Mouse (Mus musculus) forebrain, embryonic 12.5 days (tissue): ENCODE data around the gene Camkmt. TPM values are rescaled to one million over a fixed set of nuclear protein-coding genes. Genes with fewer than 3 reads are reported as not detected.

Experiments used
- ATAC-seq: fragments of 200-750 bp; cut with Nextera tagmentation; 2 replicates; pipeline ENCODE4 v1.8.0; 2017; ENCODE audit warnings: moderate TSS enrichment; ENCODE audit not compliant: low FRiP score
- H3K27ac ChIP-seq: fragments of 300-500 bp; sonication (generic); 2 replicates; pipeline ENCODE4 v1.5.1; 2016; ENCODE audit warnings: mild to moderate bottlenecking
- H3K27me3 ChIP-seq: fragments of 300-500 bp; sonication (generic); 2 replicates; pipeline ENCODE4 v1.6.1; 2016; ENCODE audit warnings: mild to moderate bottlenecking
- H3K36me3 ChIP-seq: fragments of 300-500 bp; sonication (generic); replicated peaks from 2 replicates; pipeline ENCODE4 v1.6.1; 2016; ENCODE audit warnings: mild to moderate bottlenecking
- H3K4me1 ChIP-seq: fragments of 300-500 bp; sonication (generic); 2 replicates; pipeline ENCODE4 v1.6.1; 2016
- H3K4me2 ChIP-seq: fragments of 300-500 bp; sonication (generic); 2 replicates; pipeline ENCODE4 v1.6.1; 2016; ENCODE audit warnings: mild to moderate bottlenecking, moderate library complexity
- H3K4me3 ChIP-seq: fragments of 300-500 bp; sonication (generic); replicated peaks from 2 replicates; pipeline ENCODE4 v1.5.1; 2016; ENCODE audit warnings: mild to moderate bottlenecking
- H3K9ac ChIP-seq: fragments of 300-500 bp; sonication (generic); 2 replicates; pipeline ENCODE4 v1.6.1; 2016; ENCODE audit warnings: mild to moderate bottlenecking
- H3K9me3 ChIP-seq: fragments of 300-500 bp; sonication (generic); 2 replicates; pipeline ENCODE4 v1.6.1; 2016
- WGBS: fragments of 180-500 bp; shearing (Covaris S2); methylation state at CpG from one replicate; pipeline ENCODE4 v1.1.7; 2016; 5-methylcytosine and 5-hydroxymethylcytosine counted together
- polyA plus RNA-seq: library from polyadenylated mRNA; unstranded; fragments of >200 nt; fragmentation: Nextera tagmentation; extraction: Ambion mirVana; gene quantifications from 2 replicates; pipeline ENCODE4 v1.2.1, GENCODE M21; 2016

The Camkmt gene
- 13.7 and 16.0 TPM in 2 replicates for polyA plus RNA-seq

DNA sequence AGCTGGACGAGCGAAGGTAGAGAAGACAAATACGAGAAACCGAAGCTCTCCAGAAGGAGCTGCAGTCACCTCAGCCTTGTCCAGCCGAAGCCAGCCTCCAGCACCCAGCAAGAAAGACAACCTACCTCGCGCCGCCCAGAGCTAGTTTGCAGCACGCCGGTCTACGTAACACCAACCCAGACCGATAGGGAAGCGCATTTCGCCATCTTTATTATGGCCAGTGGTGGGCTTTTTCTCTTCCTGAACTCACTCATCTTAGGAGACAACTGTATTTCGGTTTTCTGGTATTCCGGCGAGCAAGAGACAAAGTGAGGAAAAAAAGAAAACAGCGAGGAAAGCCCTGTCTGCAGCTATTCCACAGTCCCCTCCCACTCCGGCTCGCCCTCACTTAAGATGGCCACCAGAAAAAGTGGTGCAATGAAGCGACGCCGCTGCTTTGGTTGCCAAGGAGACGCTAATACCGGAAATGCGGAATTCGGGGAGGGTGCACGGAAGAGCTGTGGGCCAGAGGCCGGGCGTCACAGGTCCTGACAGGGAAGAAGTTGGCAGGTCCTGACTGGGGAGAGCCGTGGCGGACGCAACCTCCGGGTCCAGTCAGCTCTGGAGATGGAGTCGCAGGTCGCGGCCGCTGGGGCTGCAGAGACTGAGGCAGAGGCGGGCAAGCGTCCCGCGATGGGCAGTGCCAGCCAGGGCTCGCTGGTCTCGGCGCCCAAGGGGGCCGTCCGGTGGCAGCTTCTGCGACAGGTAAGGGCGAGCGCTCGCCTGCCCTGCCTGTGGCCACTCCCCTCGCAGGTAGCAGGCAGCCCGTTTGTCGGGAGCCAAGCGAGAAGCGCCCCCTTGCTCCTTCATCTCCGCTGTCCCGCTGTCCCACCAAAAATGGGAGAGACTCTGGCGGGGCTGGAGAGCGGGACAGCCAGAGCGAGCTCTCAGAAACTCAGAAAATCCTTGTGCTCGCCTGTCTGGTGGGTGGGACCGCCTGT is at the start of gene Camkmt, which contains the start of gene Prepl:
TSS of gene Camkmt (plus strand) at position 433 of the 980 bp plus-strand sequence.
TSS of gene Prepl (minus strand) at position 122 of the 980 bp plus-strand sequence.
- H3K9me3 ChIP-seq: no peaks in the 10 kb centered on the region
- H3K4me2 ChIP-seq: peak within 1 kb of the TSS; percentile 80
- ATAC-seq: peak; percentile 99
- H3K27ac ChIP-seq: peak within 1 kb of the TSS; percentile 81
- H3K4me1 ChIP-seq: peaks cover 27% of the 10 kb centered on the region
- peak within 1 kb of the TSS; percentile 91 for H3K4me3 ChIP-seq
- H3K27me3 ChIP-seq: no peaks in the 10 kb centered on the region
- peak within 1 kb of the TSS; percentile 77 for H3K9ac ChIP-seq
- under 1% methylated on average over 63 of the region's 63 CpGs for WGBS
- no peaks in the 10 kb centered on the region for H3K36me3 ChIP-seq

DNA sequence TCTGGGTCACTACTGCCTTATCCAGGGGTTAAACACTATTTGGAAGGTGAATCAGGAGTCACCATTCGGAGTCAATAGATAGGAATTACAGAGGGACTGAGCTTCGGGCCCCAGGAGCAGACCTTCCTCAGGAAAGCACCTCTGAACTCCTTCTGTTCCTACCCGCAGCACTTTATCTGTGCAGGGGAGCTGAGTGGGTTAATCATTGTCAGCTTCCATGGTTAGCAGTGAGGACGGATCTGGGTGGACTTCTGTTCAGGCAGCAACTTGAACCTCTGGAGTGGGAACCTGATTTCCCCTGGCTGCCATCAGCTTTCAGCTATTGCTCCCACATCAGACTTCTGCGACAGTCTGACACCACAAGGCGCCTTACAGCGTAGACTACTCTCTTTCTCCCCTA is 49.4 kb upstream of the Camkmt start:
- no peak for ATAC-seq
- no peaks in the 10 kb centered on the region for H3K4me1 ChIP-seq
- 89% methylated on average over 7 of the region's 7 CpGs for WGBS
- no peak overlapping the region for H3K27ac ChIP-seq
- H3K36me3 ChIP-seq: no peaks in the 10 kb centered on the region
- no peak overlapping the region for H3K4me3 ChIP-seq
- H3K27me3 ChIP-seq: no peaks in the 10 kb centered on the region
- no peak overlapping the region for H3K4me2 ChIP-seq
- no peaks in the 10 kb centered on the region for H3K9me3 ChIP-seq
- no peak overlapping the region for H3K9ac ChIP-seq

DNA sequence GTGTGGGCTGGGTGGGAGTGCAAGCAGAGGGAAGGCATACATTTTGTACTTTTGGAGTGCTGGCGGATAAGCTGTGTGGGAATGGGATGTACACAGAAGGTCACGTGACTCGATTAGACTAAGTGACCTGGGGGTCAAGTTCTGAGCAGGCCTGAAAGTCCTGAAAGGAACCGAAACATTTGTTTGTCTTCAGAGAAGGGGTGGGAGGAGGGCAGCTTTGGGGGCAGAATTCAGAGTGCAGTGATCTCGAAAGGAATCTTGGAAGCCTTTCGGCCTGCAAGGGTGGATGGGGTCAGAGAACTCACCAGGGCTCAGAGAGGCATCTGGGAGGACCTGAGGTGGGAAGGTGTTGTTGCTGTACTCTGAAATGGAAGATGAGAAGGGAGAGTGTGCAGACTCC is 47.9 kb upstream of the Camkmt start:
- 75% methylated on average over 6 of the region's 6 CpGs for WGBS
- no peak for ATAC-seq
- H3K9me3 ChIP-seq: no peaks in the 10 kb centered on the region
- no peaks in the 10 kb centered on the region for H3K4me1 ChIP-seq
- H3K9ac ChIP-seq: no peak overlapping the region
- H3K4me2 ChIP-seq: no peak overlapping the region
- H3K27me3 ChIP-seq: no peaks in the 10 kb centered on the region
- H3K4me3 ChIP-seq: no peak overlapping the region
- no peak overlapping the region for H3K27ac ChIP-seq
- H3K36me3 ChIP-seq: no peaks in the 10 kb centered on the region

DNA sequence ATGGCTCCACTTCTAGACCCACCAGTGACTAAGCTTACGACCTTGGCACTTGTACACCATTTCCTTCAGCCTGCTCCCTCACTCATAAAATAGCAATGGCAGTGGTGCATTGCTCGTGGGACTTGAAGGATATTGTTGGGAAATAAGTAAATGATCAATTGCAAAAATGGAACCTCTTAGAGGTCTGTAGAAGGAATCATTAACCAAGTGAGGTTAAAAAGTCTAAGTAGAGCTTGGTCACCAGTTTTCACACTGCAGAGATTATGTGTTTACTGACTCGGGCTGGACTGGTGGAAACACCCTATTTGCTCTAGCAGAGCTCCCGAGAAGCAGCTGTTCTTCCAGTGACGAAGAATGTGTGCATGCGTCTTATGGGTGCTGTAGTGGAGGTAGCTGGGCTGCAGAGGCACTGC is 46.9 kb upstream of the Camkmt start:
- H3K27me3 ChIP-seq: no peaks in the 10 kb centered on the region
- no peaks in the 10 kb centered on the region for H3K36me3 ChIP-seq
- H3K4me2 ChIP-seq: no peak overlapping the region
- no peak overlapping the region for H3K27ac ChIP-seq
- H3K4me1 ChIP-seq: no peaks in the 10 kb centered on the region
- ATAC-seq: no peak
- H3K4me3 ChIP-seq: no peak overlapping the region
- no peak overlapping the region for H3K9ac ChIP-seq
- H3K9me3 ChIP-seq: no peaks in the 10 kb centered on the region
- WGBS: 90% methylated on average over 6 of the region's 6 CpGs

DNA sequence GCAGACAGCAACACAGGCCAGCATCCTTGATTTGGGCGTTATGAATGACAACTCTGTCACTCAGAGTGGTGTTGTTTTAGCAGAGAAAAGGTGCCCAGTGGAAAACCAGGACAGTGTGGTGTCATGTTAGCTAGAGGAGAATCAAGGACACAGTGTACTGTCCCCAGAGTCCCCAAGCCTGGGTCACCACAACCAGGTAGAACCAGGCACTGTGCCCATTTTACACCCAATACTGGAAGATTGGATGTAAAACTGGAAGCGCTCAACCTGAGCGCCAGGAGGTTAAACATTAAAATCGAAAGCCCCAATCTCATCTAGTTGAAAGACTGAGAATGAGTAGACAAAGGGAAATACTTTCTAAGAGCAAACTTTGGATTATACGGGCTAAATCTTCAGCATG is 45.9 kb upstream of the Camkmt start:
- no peak for ATAC-seq
- no peak overlapping the region for H3K4me2 ChIP-seq
- no peaks in the 10 kb centered on the region for H3K9me3 ChIP-seq
- no peak overlapping the region for H3K27ac ChIP-seq
- WGBS: 95% methylated on average over 5 of the region's 5 CpGs
- no peak overlapping the region for H3K4me3 ChIP-seq
- H3K4me1 ChIP-seq: no peaks in the 10 kb centered on the region
- H3K9ac ChIP-seq: no peak overlapping the region
- no peaks in the 10 kb centered on the region for H3K27me3 ChIP-seq
- no peaks in the 10 kb centered on the region for H3K36me3 ChIP-seq

DNA sequence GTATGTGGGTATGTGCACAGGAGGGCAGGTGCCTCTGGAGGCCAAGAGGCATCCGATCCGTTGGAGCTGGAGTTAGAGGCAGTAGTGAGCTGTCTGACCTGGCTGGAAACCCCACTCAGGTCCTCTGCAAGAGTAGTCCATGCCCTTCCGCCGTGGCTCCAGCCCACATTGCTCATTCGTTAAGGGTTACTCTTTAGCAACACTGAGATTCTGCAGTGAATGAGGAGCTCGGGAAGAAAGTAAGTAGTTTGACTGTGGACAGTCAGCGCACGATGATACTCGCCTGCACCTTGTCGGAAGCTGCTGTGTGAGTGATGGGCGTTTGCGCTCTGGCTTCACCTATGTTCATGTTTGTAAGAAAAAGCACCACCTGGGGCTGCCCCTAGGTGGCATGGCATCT is 45.2 kb upstream of the Camkmt start:
- Histone ChIP-seq H3K36me3 (no peaks in the 10 kb centered on the region), H3K4me1 (no peaks in the 10 kb centered on the region), H3K27me3 (no peaks in the 10 kb centered on the region), H3K9ac (no peak overlapping the region), H3K4me3 (no peak overlapping the region), H3K27ac (no peak overlapping the region), H3K9me3 (no peaks in the 10 kb centered on the region), H3K4me2 (no peak overlapping the region)
- ATAC-seq: no peak
- 84% methylated on average over 12 of the region's 12 CpGs for WGBS

DNA sequence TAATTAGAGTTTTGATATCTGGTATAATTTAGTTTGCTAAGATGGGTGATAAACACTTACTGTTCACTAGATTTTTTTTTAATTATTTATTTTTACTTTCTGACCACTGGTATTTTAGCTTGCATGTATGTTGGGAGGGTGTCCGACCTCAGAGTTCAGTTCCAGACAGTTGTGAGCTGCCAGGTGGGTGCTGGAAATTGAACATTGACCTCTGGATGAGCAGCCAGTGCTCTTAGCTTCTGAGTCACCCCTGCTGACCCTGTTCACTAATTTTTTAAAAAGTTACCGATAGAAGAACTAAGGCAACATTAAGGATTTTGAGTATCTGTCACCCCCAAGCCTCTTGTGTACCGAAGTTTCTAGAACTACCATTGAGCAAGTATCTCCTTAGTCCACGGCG is 42.0 kb upstream of the Camkmt start:
- 91% methylated on average over 5 of the region's 5 CpGs for WGBS
- H3K4me1 ChIP-seq: no peaks in the 10 kb centered on the region

DNA sequence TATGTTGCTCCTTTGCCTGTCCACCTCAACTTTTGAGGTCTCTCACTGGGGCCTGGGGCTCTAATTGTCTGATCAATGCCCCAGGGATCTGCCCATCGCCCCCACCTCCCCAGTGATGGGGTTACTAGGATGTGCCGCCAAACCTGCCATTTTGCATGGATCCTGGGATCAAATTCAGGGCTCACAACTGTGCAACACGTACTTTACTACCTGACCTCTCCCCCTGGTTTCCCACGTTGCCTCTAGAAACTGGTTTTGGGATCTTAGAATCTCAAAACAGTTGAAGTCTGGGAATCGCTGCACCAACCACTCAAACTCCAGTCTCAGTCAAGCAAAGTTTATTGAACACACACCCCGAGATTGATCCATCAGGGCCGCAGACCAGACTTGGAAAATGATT is 32.1 kb upstream of the Camkmt start:
- H3K4me3 ChIP-seq: no peak overlapping the region
- H3K36me3 ChIP-seq: peaks cover 10% of the 10 kb centered on the region
- no peak overlapping the region for H3K9ac ChIP-seq
- ATAC-seq: no peak
- 88% methylated on average over 7 of the region's 7 CpGs for WGBS
- no peaks in the 10 kb centered on the region for H3K9me3 ChIP-seq
- H3K4me1 ChIP-seq: no peaks in the 10 kb centered on the region
- no peak overlapping the region for H3K4me2 ChIP-seq
- H3K27me3 ChIP-seq: no peaks in the 10 kb centered on the region
- H3K27ac ChIP-seq: no peak overlapping the region

More for the DNA sequence above, 42.0 kb upstream of the Camkmt start:
- Histone ChIP-seq H3K4me3 (no peak overlapping the region), H3K27me3 (no peaks in the 10 kb centered on the region), H3K27ac (no peak overlapping the region), H3K4me2 (no peak overlapping the region), H3K9me3 (no peaks in the 10 kb centered on the region), H3K36me3 (no peaks in the 10 kb centered on the region), H3K9ac (no peak overlapping the region)
- ATAC-seq: no peak

DNA sequence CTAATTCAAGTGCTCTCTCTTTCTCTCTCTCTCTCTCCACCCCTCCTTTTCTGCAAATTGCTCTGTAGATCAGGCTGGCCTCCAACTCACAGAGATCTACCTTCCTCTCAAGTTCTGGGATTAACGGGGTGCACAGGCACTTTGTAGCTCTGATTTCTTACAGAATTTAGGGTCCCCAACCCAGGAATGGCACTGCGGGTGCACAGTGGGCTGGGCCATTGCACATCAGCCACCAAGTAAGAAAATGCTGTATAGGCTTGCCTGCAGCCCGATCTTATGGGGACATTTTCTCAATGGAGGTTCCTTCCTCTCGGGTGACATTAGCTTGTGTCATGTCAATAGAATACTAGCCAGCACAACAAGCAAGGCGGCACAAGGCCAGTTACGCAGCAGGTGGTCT is 31.2 kb upstream of the Camkmt start:
- ATAC-seq: no peak
- Histone ChIP-seq H3K4me1 (no peaks in the 10 kb centered on the region), H3K4me3 (no peak overlapping the region), H3K36me3 (peaks cover 17% of the 10 kb centered on the region), H3K9ac (no peak overlapping the region), H3K27me3 (no peaks in the 10 kb centered on the region), H3K27ac (no peak overlapping the region), H3K9me3 (no peaks in the 10 kb centered on the region), H3K4me2 (no peak overlapping the region)
- WGBS: 89% methylated on average over 6 of the region's 6 CpGs

DNA sequence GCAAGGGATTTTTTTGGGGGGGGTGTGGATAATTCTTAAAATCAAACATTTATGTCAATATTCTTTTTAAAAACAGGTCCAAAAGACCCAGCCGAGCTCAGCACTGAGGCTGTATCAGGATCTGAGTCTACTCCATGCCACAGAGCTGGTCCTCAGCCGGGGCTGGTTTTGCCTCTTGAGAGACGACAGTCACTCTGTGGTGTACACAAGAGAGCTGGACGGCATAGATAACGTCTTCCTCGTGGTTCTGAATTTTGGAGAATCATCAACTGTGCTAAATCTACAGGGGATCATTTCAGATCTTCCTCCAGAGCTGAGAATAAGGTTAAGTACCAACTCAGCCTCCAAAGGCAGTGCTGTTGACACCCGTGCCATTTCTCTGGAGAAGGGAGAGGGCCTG is 26.8 kb upstream of the Camkmt start:
- Histone ChIP-seq H3K36me3 (peaks cover 55% of the 10 kb centered on the region), H3K27ac (no peak overlapping the region), H3K27me3 (no peaks in the 10 kb centered on the region), H3K4me1 (no peaks in the 10 kb centered on the region), H3K9me3 (no peaks in the 10 kb centered on the region), H3K9ac (no peak overlapping the region), H3K4me3 (no peak overlapping the region), H3K4me2 (no peak overlapping the region)
- no peak for ATAC-seq
- WGBS: 89% methylated on average over 7 of the region's 7 CpGs

DNA sequence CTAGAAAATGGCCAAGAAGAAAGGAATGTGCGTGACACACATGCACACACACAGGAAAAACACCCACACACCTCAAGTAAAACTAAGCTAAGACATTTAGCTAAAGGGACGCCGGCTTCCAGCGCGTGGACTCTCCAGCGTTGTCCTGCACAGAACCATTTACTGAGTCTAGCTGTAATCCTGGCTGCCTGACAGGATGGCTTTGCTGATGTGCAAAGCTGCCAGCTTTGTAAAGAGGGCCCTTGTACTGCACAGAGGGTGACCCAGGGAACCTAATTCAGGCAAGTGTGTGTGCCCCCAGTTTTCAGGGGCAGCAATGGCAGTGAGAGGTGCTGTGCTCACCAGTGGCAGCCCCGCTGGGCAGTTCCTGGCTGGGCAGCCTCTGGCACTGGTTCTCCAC is 23.0 kb upstream of the Camkmt start:
- no peaks in the 10 kb centered on the region for H3K27me3 ChIP-seq
- no peak overlapping the region for H3K27ac ChIP-seq
- H3K4me3 ChIP-seq: no peak overlapping the region
- H3K9me3 ChIP-seq: no peaks in the 10 kb centered on the region
- ATAC-seq: no peak
- peaks cover 6% of the 10 kb centered on the region for H3K4me1 ChIP-seq
- H3K36me3 ChIP-seq: peaks cover 83% of the 10 kb centered on the region
- WGBS: 96% methylated on average over 7 of the region's 7 CpGs
- H3K4me2 ChIP-seq: no peak overlapping the region
- H3K9ac ChIP-seq: no peak overlapping the region

DNA sequence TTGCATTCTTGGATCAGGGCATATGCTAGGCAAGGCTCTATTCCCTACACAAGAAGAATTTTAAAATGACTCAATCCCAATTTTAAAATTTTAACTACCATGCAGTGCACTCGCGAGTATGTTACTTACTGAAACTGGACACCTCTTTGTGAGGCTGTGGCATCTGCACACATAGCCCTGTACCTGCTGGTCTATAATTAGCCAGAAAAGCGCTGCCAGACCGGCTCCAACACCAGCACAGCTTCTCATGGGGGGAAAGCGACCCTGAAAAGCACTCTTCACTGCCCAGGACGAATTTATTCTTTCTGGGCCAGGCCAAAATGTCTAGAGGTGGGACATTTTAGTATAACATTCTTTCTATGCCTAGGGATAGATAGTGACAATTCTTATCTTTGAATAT is 19.7 kb upstream of the Camkmt start:
- H3K27me3 ChIP-seq: no peaks in the 10 kb centered on the region
- H3K27ac ChIP-seq: no peak overlapping the region
- H3K4me2 ChIP-seq: no peak overlapping the region
- H3K36me3 ChIP-seq: peaks cover 58% of the 10 kb centered on the region
- no peak overlapping the region for H3K4me3 ChIP-seq
- WGBS: 86% methylated on average over 6 of the region's 6 CpGs
- H3K9ac ChIP-seq: no peak overlapping the region
- H3K9me3 ChIP-seq: no peaks in the 10 kb centered on the region
- H3K4me1 ChIP-seq: peaks cover 16% of the 10 kb centered on the region
- ATAC-seq: no peak
